Mouse (Mus musculus) lung, postnatal 36 days (tissue): ENCODE measurements around the gene Snx9.

Experiments used
- DNase-seq: peaks from one replicate; pipeline ENCODE4 v3.0.0; 2022; ENCODE audit warnings: mixed read lengths

Gene Snx9

DNA sequence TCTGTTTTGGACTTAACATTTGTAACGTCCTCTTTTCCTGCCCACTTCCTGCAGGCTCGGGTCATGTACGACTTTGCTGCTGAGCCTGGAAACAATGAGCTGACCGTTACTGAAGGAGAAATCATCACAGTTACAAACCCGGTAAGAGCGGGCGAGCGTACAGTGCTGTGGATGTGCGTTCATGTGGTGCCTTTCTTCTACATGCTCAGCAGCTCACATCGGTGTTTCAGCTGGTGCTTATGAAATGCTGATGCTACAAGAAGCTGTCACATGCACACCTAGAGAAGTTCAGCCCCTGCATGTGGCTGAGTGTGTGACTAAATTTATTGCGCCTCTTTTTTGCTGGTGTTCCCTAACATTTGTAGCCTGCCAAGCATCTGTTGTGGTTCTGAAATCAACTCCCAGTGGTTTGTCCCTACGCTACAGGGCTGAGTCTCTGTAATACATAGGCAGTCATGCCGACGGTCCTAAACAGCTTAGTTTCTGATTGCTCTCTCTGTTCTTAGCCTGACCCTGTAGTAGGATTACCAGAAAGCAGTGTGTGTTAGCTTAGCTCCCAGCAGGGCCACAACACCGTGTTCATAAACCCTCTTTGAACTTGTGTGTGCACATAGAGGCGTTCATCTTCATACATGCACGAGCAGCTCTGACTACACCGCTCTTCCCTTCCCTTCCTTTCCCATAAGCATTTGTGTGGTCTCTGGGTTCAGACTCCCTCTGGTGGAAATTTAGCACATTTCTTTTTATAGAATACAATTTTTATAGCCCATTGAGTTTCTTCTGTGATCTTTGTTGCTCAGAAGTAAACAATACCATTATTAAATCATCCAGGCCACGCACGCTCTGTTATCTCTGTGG is 46.0 kb downstream of the Snx9 start:
- DNase-seq, result no peak

DNA sequence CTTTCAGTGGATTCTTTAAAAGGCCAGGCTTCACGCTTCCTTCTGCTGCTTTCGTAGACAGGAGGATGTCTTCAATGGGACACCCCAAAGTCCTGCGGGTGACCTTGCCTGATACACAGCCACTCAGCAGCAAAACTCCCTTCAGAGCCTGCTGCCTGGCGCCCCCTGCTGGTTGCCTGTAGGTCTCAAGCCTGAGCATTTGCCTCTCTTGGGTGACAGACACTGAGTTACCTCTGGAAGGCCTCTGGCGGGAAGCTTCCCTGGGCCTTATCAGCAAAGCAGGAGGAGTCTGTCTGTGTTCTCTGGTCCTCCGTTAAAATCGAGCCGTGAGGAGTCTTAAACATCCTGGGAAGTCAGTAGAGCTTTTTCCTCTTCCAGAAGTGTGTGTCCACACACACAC is 49.3 kb downstream of the Snx9 start:
- DNase-seq, result peak; percentile 93

DNA sequence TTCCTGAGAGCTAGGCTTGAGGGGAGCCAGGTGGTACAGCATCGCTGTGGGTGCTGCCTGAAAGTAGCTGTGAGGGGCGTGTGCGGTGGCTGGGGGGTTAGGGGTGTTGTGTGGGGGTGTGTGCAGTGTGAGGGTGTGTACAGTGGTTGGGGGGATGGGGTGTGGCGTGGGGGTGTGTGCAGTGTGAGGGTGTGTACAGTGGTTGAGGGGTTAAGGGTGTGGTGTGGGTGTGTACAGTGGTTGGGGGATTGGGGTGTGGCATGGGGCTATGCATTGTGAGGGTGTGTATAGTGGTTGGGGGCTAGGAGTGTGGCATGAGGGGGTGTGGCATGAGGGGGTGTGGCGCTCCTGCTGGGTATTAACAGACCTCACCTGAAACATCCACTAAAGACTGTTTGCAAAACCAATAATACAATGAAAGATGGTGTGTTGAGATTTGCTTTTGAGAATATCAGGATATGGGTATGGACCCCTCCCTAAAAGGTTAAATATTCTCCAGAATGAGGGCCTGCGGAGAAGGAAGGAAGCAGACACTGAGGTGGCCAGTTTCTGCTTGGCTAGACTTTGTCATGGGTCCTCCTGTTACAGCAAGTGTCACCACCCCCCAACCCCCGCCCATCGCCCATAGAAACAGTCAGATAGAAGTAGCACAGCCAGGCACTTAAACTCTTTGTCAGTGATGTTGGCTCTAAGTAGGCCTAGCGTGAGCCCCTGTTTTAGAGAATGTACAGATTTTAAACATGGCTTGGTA is 51.0 kb downstream of the Snx9 start:
- no peak for DNase-seq

DNA sequence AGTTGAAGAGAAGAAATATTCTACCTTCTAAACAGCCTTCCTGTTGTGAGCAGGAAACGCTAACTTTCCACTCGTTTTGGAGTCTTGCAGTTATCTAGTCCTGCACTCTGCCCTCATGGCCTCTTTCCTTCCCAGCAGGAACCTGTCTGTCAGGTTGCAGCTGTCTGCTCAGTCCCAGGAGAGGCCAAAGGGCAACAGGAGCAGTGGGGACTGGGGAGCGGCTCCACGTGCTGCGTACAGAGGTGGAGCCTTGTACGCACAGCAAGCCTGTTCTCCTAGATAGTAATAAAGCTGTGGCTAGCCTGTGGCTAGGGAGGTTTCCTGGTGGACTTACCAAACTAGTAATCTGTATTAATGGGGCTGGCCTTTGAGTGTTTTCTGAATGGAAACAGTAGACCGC is 52.0 kb downstream of the Snx9 start:
- DNase-seq, result no peak

DNA sequence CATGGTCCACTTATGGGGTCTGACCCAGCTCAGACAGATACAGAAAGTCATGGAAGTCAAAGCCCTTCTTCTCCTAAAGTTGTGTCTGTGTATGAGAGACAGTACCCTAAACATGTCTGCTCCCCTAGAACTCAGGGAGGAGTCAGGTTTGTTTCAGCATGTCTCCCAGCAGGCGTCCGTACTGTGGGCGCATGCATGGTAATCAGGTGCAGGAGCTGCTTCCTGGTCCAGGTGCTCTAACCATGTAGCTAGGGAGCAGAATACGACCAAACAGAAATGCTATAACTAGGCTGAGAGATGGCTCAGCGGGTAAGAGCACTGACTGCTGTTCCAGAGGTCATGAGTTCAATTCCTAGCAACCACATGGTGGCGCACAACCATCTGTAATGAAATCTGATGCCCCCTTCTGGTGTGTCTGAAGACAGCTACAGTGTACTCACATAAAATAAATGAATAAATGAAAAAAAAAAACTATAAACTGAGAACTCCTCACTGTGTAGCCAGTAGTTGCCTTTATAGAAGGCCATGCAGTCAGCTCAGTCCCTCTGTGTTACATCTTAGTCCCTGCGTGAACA is 52.5 kb downstream of the Snx9 start:
- no peak for DNase-seq

DNA sequence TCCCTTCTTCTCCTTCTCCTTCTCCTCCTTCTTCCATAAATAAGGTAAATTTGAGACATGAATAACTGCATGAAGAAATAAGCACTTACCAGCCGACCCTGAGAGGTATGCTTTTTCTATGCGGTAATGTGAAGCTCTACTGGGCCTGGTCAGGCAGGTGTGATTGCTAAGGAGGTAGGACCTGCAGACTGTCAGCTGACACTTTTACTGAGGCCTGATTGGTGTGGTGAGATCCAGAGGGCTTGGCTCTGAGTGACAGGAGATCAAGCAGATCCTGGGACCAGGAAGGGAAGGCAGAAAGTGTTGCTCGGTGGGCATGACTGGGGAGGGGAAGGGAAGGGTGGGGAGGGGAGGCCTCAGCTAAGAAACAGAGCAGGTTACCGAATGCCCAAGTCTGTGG is 54.9 kb downstream of the Snx9 start:
- DNase-seq, result peak; percentile 29

DNA sequence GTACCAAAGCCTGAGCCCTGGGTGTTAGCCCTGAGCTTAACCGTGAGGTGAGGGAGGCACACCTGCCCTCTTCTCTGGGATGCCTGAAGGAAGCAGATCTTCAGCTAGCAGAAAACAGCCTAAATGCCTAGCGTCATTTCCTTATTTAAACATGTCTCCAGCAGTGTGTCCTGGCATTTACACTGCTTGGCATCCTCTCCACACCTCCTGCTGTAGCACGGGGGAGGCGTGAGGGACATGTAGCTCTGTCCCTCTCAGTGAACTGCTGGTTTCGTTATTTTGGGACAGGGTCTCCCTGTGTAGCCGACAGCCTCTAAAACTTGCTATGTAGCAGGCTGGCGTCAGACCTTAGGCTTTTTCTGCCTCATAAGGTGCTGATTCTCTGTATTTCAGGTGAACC is 55.5 kb downstream of the Snx9 start:
- no peak for DNase-seq

DNA sequence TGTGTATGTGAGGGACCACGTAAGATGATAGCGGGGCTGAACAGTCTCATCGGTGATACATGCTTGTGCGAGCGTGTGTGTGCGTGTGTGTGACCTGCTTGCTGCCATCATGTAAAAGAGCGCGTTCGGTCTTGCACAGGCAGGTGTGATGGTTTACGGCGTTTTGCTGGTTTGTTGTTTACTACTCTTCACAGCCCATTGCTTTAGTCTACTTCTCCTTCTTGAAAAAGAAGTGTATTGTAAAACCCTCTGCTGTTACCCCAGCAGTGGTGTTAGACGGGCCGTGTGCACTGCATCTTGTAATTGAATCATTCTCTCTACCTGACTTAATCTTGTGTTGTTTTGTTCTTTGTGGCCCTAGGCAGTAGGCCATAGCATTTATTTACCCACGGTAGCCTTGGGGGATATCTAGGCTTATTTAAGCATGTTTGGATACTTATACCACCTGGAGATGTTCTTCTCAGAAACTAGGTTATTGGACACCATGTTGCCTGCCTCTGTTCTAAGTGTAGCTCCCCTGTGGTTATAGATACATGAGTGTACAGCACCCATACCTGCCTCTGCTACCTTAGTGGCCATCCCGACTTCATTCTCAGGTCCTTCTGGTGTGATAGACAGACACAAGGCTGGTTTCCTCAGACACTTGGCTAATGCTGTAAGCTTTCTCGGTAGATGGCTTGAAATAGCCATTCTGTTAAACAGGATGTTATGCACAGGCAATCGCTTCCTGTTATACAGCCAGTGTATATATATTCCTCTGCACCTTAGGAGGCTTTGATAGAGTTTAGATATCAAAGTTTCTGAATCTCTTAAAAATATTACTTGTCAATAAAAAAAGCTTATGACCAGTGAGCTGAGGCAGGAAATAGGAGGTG is 56.4 kb downstream of the Snx9 start:
- no peak for DNase-seq

DNA sequence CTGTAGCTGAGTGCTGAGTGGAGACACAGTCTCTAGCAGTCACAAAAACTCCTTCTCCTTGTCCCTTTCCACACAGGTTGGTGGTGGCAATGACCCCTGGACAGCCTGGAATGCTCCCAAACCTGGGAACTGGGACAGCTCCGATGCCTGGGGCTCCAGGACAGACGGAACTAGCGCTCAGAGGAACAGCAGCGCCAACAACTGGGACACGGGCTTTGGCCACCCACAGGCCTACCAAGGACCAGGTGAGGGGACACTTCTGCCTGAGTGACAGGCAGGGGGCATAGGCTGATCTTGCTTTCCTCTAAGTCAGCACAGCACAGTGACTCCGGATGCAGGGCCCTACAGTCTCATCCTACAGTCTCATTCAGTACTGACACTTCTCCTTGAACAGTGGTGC is 58.1 kb downstream of the Snx9 start:
- DNase-seq, result no peak

DNA sequence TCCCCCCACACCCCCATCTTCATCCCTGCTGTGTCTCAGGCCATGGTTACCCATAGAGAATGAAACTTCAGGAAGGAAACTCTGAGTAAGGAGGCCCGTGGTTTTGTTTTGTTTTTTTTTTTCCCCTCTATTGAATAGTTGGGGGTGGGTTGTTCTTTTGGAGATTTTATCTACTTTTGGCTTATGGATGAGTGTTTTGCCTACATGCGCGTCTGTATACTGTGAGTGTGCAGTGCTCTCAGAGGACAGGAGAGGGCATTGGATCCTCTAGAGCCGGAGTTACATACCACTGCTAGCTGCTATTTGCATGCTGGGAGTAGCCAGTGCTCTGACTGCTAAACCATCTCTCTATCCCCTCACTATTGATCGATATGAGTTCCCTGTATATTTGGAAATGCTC is 60.3 kb downstream of the Snx9 start:
- no peak for DNase-seq

DNA sequence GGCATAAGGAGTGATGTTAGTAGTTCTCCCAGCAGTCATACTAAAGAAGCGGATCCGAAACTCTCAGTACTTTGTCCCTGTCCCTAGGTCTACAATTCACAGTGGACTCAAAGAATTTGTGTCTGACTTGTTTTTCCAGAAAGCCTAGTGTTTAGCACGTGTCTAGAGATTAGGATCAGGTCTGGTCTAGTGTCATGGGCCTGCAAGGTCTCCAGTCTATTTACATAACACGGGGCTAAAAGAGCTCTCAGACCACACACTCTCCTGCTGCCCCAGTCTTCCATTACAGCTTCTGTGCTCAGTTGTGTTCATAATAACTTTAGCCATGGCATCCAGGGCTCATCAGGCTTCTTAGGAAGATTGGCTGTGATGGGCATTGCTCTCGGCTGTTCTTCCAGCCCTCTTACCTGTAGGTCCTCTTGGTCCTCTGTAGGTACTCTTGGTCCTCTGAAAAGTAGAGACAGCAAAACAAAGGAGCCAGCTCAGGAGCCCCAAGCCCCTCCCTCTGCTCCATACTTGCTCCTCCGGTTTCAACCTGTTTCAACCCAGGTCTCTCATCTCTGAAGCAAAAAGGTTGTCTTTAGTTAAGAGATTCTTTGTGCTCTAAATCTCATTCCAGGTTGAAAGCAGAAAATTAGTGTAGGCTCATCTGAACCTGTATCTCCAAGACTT is 62.6 kb downstream of the Snx9 start:
- peak; percentile 15 for DNase-seq

DNA sequence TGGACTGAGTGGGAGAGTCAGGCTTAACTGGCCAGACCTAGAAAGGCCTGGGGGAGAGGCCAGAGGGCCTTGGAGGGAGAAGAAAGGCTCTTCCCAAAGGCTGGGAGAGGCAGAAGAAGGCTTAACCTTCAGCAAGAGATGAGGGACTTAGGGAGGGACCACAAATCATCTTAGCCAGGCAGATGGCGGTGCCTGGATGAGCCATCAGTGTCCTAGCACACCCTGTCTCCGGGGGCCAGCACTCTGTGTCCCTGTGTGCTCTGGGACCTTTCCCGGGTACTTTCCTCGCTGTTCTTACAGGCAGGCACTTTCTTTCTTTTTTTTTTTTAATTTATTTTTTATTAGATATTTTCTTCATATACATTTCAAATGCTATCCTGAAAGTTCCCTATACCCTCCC is 68.6 kb downstream of the Snx9 start:
- no peak for DNase-seq

DNA sequence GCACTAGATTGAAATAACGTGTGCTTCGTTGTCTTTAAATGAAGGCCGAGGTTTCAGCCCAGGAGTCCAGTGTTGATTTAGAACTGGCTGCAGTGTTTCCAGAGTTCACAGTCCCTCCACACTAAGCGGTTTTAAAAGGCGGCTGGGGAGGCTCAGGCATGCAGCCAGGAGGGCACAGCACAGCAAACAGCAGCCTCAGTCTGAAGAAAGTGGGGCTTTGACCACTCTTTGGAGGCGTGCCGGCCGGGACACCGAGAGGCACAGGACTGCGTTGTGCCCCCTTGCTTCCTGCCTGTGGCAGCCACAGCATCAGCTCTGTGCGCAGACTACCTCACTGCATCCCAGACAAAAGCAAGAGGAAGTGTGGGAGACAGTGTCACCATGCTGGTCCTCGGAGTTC is 70.5 kb downstream of the Snx9 start:
- no peak for DNase-seq

DNA sequence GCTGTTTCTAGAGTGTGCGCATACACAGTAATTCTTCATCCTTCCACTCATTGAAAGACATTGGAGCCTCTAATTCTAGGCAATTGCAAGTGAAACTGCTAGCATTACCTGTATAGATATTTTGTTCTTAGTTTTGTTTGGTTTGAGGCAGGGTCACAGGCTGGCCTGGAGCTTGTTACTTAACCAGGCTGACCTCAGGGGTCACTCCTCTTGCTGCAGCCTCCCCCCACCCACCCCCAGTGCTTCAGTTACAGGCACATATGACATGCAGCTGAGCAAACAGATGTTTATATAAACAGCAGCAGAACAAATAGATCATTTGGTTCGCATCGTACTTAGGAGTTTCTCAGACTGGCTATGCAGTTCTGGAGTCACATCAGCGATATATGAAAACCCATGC is 71.7 kb downstream of the Snx9 start:
- DNase-seq, result no peak

DNA sequence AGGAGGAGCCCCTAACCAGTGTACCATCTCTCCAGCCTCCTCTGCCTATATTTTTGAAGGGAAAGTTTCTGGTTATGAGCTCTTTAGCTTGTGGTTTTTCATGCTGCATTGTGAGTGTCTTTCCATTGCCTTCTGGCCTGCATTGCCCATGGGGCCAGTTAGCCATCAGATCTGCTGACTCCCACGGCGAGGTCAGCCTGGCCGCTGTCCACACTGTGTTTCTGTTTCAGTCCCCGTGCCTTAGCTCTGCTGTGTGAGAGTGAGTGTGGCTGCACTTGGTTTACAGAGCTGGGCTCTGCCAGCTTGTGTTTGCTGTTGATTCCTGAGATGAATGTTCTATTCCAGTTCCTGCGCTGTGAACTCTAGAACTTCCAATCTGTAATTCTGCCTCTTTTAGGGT is 73.1 kb downstream of the Snx9 start:
- peak; percentile 23 for DNase-seq

DNA sequence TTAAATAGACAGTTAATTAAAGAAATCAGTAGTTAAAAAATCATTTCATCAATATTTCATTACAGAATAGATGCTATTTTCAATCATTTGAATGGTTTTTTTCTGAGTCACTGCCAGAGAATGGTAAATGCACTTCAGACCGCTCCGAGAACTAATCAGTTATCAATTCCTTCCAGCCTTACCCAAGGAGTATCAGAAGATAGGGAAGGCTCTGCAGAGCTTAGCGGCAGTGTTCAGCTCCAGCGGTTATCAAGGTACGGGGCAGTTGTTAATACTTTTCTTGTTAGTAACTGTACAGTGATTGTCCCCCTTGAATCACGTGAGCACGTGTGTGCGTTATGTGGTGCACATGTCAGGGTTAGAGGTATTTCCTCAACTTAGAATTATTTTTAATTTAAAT is 80.8 kb downstream of the Snx9 start:
- DNase-seq, result no peak

DNA sequence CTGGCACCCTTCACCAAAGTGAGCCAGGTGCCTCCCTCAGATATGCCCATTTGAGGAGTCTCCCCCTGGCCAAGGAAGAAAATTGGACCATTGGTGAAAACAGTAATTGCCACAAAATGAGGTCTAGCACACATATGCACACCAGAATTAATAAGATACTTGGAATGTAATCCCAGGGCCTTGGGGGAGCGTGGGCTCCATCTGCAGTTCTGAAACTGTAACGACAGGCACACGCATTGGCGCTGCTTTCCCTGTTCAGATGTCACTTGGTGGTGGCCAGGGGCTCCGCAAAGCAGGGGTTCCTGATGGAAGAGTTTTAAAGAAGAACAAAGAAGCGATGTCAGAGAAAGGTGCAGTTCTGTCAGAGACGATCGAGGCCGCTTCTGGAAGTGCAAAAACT is 82.2 kb downstream of the Snx9 start:
- no peak for DNase-seq

DNA sequence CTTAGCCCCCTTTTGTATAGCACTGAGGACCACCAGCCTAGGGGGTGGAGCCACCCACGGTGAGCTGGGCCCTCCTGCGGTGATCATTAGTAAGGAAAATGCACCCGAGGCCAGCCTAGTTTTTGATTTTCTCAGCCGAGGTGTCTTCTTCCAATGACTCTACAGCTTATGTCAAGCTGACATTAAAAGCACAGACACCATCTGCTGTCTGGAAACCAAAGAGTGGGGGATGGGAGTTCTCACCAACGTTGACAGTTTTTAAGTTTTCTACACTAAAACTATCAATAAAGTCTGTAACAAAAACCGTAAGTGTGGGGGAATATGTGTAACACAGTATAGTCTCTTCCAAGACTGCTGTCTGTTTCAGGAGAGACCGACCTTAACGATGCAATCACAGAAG is 83.1 kb downstream of the Snx9 start:
- no peak for DNase-seq

DNA sequence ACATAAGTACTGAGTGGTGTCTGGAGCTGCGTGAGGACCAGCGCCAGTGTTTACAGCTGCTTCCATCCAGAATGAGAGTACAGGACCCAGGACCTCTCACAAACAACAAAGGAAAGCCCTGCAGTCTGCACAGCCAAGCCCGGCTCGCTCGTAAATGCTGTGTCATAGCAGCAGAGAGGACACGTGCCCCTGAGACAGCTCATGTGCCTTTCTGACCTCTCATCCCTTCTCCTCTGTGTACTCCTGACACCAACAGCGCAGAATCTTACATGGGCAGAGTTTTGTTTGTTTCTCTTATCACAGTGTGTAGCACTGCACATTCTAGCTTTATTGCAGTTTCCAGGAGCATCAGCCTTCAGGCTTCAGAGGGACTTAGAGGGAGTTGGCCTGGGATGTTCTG is 85.6 kb downstream of the Snx9 start:
- DNase-seq, result no peak

DNA sequence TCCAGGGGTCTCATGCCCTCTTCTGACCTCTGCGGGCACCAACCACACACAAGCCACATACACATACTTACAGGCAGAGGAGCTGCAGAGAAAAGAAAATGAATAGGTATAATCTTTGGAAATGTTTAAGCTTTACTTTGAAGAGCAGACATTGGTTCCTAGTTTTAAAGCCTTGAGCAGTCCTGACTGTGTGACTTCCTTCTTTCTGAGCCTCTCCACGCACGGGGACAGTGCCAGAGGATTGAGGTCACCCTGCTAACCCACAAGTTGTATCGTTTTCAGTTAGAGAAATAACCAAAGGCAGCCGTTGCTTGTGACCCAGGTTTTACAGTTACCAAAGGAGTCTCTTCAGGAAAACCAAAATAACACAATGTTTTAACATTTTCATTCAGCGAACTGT is 87.9 kb downstream of the Snx9 start:
- DNase-seq, result no peak

DNA sequence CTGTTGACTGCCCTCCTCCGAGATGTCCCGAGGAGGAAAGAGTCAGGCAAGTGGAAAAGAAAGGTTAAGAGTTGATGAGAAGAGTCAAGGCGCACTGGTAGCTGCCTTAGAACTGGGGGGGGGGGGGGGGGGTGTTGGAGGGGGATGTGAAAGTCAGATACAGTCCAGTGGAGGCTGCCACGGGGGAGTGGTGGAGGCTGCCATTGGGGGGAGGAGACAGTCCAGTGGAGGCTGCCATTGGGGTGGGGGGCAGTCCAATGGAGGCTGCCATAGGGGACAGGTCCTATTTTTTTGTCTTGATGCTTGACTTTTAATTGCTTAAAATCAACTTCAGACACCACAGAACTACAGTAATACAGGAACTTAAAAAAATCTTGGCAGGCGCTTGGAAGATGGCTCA is 91.0 kb downstream of the Snx9 start:
- no peak for DNase-seq

DNA sequence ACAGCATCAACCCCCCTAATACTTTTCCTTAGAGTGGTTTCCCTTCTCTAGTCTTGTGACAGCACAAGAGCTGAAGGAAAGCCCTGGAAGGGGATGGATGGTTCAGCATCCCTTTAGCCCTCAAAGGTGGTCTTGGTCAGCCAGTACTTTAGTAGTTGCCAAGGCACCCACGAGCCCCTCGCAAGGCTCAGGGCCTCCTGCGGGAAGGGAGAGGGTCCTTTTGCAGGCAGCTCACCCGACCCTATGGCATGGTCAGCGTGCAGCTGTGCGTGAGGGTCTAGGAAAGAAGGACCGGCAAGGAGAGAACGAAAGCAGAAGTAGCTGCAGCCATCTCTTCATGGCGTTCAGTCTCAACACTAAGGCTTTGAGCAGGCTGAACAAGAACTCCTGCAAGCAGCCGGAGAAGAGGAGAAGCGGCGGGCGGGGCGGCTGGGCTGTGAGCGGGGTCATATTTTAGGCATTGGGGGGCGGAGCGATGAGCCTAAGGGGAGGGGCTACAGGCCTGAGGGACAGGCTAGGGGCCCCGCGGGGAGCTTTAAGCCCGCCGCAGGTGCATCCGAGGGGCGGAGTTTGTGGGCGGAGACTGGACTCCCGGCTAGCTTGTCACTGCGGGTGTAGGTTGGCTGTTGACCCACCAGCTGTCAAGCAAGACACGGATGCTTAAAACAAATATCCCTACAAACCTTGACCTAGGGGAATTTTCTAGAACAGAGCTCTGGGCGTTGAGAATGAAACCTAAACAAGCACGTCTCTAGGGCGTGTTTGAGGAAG is 93.6 kb downstream of the Snx9 start:
- peak; percentile 93 for DNase-seq
